Mouse (Mus musculus) olfactory bulb, adult 2 months (tissue): ENCODE data around the gene Mgme1.

ENCODE experiments used
- CTCF ChIP-seq: fragments of 200-500 bp; IDR thresholded peaks from 2 replicates; pipeline ENCODE4 v1.5.1; 2012; ENCODE audit warnings: low read depth, mild to moderate bottlenecking, low read length, moderate library complexity; ENCODE audit not compliant: insufficient read depth
- POLR2A ChIP-seq: fragments of 200-500 bp; IDR thresholded peaks from 2 replicates; pipeline ENCODE4 v1.6.1; 2012; ENCODE audit warnings: mild to moderate bottlenecking, low read depth, low read length, moderate library complexity; ENCODE audit not compliant: insufficient read depth

DNA sequence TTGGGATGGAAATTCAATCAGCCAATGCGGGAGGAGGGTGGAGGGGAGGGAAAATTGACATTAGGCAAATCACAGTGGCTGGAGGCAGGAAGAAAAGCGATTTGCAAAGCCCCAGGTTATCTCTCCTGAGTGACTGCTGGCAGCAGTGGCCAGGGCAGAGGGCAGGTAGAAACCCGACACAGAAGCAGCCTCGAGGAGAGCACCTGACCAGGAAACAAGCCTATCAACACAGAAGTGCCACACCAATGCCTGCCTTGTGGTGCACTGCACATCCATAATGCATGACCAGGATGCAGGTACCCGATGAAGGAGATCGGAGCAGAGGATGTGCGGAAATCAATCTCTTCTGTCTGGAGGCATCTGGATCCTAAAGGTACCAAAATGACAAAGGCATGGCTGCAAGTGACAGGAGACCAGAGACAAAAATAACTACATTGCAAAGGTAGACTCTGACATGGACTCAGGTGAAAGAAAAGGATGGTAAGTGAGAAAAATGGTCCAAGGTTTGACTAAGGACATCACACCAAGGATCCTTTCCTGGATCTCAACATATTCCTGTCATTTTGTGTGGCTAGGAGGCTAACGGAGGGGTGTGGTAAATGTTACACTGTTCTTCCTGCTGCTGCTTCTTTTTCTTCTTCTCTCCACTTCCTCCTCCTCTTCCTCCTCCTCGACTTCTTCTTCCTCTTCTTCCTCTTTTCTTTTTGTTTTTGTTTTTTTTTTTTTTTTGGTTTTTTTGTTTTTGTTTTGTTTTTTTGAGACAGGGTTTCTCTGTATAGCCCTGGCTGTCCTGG, 33.5 kb upstream of the Mgme1 start:
- TF ChIP-seq CTCF (no peak), POLR2A (no peak)
